Mouse (Mus musculus) E14TG2a.4 (cell line): ENCODE results near the gene Prpf4b.

ENCODE experiments used
- CTCF ChIP-seq: conservative IDR thresholded peaks from 2 replicates; pipeline ENCODE4 v1.5.1; 2014; ENCODE audit warnings: low read length
- NANOG ChIP-seq: IDR thresholded peaks from 2 replicates; pipeline ENCODE4 v1.6.1; 2014; ENCODE audit warnings: borderline replicate concordance, low read length, mixed read lengths
- POU5F1 ChIP-seq: IDR thresholded peaks from 2 replicates; pipeline ENCODE4 v1.6.1; 2014; ENCODE audit warnings: low read length, borderline replicate concordance

- TF ChIP-seq CTCF (no peak), NANOG (no peak), POU5F1 (no peak)
These were observed 791 bp downstream of the Prpf4b start for GRCm38 (mm10) chr13:34875741-34876445.
